Mouse (Mus musculus) layer of hippocampus, adult 18-20 months (tissue): Measurements from ENCODE around the gene Ccdc60. TPM values are rescaled to one million over a fixed set of nuclear protein-coding genes. Genes with fewer than 3 reads are reported as not detected.
"Not testable (repeated sequence)": the region's sequence is repeated elsewhere in the genome, so short reads cannot be mapped to it uniquely, and the experiment has no call there.

ENCODE experiments used
- DNase-seq, 2 experiments: peaks; one replicate each; pipeline ENCODE4 v3.0.0; 2022; ENCODE audit warnings: low spot score in 2 of 2
- long read RNA-seq: library from polyadenylated mRNA; stranded (forward); transcript quantifications from one replicate; pipeline ENCODE4 v2.0.0, GENCODE M21; 2021
- total RNA-seq, 2 experiments: library from RNA; stranded (reverse); gene quantifications; 2 replicates each; pipeline ENCODE4 v1.2.3; 2021

Ccdc60 gene
- under 1 TPM; 0.25 to 0.36 TPM for total RNA-seq
- long read RNA-seq, partial matches to known transcripts = 0 of 2 reads
- long read RNA-seq, other reads (novel, unspliced or antisense) = 2 of 2 reads

GRCm38 (mm10) chr5:116288849-116289570 is at the start of gene Ccdc60:
Gene Ccdc60, minus strand, starts transcription at chr5:116288985.
- no peak for DNase-seq

GRCm38 (mm10) chr5:116336191-116336590 is 47.4 kb upstream of the Ccdc60 start:
- DNase-seq = peak in 1 of 2 experiments; percentile 13

DNA sequence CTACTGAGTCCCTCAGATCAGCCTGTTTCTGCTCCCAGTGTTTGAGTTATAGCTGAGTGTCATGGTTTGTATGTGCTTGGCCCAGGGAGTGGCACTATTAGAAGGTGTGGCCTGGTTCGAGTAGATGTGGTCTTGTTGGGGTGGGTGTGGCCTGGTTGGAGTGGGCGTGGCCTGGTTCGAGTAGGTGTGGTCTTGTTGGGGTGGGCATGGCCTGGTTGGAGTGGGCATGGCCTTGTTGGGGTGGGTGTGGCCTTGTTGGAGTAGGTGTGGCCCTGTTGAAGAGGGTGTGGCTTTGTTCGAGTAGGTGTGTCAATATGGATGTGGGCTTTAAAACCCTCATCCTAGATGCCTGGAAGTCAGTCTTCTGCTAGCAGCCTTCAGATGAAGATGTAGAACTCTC is 40.1 kb upstream of the Ccdc60 start:
- DNase-seq = no peak

GRCm38 (mm10) chr5:116323401-116323800 is 34.6 kb upstream of the Ccdc60 start:
- no peak for DNase-seq

DNA sequence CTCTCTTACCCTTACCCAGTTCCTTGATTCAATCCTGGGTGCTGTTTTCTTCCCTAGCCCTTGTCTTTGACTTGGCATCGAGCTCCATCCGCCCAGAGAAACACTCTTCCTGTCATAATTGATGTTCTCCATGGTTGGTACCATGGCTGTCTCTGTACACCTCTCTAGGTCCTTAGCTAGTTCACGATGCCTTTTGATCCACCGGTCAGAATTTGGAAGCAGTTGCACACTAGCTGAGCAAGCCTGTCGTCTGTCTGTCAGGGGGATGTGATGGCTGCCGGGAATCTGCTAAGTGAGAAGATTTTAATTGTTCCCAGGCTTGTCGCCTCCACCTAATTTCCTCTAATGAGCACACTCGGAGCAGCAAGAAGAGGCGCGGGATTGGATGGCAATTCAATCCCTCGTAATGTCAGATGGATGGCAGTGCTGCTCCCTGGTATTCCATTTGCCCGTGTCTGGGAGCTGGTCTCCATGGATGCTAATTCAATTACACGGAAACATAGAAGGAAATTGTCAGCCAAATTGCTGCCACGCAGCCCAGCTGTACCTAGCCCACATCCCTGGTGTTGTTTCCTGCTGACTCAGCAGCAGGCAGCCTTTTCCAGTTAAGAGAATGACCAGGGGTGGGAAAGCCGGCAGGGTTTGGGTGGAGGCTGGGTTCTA is 33.7 kb upstream of the Ccdc60 start:
- DNase-seq = peak; percentile 78 to 82

- DNase-seq = no peak
These were observed 24.9 kb upstream of the Ccdc60 start for GRCm38 (mm10) chr5:116313711-116314110.

- DNase-seq = peak in 1 of 2 experiments; percentile 18
These were observed 23.4 kb upstream of the Ccdc60 start for GRCm38 (mm10) chr5:116312111-116312737.

DNA sequence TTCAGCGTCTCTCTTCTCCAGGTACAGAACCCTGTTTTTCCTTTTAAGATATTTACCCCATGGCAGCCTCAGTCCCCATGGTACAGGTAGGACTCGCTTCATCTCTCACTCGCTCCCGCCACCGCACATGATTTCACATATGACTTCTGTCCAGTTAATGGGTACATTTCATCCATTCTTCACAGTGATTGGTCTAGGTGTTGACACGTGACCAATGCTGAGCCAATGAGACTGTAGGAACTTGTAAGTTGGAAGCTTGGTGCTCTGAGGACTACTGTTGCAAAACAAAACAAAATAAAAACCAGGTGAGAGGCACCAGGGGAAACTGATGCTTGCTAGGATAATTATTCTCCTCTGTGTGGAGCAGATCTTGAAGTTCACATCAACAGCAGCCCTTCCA is 22.9 kb upstream of the Ccdc60 start:
- no peak for DNase-seq

GRCm38 (mm10) chr5:116309383-116309801 is 20.6 kb upstream of the Ccdc60 start:
- DNase-seq = no peak

- DNase-seq = no peak
These were observed 16.8 kb upstream of the Ccdc60 start for GRCm38 (mm10) chr5:116305557-116305956.

GRCm38 (mm10) chr5:116305146-116305545 is 16.4 kb upstream of the Ccdc60 start:
- DNase-seq = not testable (repeated sequence)

GRCm38 (mm10) chr5:116300984-116301383 is 12.2 kb upstream of the Ccdc60 start:
- no peak for DNase-seq

DNA sequence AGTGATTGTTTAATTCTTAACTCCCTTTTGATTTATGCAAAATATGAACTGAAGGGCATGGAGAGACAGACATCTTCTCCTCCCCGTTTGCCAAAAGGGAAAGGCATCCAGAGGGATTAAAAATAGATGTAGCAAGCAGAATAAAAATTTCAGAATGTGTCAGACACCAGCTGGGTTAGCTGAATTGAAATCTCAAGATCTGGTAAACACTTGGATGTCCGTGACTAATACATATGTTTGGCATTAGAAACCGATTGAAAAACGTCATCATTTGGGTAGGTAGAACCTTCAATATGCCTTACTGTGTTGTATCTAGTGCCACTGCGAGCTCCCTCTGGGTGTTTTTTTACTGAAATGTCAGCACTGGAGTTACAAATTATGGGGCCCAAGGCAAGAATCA is 4.7 kb upstream of the Ccdc60 start:
- DNase-seq = no peak

- DNase-seq = no peak
These were observed 1.8 kb upstream of the Ccdc60 start for GRCm38 (mm10) chr5:116290584-116290983.

- no peak for DNase-seq
These were observed 1.1 kb upstream of the Ccdc60 start for GRCm38 (mm10) chr5:116289897-116290296.

- DNase-seq = no peak
These were observed 602 bp downstream of the Ccdc60 start for GRCm38 (mm10) chr5:116288183-116288582.

DNA sequence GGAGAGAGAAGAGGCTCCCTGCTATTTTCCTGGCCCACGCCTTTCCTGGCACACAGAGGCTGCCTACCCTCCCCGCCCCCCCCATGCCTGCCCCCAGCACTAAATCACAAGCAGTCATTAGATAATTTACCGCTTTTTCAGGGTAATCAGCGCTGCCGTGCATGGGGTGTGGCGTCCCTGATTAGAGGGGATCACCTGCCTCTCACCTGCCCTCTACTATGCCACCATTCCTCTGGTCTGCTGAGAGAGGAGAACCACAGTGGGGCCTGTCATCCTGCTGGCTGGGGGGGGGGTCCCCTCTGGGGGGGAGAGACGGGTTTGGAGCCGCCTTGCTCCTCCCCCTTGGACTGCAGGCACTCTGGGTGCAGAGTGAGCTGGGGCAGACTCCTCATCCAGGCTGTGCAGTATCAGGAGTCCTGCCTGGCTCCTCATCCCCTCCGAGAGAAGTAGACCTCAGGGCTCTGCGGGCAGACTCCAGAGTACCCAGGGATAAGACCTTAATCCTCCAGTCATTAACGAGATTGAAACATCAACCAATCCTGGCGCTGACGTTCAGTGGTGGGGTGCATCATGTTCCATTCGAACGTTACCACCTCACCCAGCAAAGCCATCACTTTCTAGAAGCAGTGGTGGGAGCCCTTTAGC is 3.1 kb downstream of the Ccdc60 start:
- DNase-seq = no peak

- DNase-seq = no peak
These were observed 8.3 kb downstream of the Ccdc60 start for GRCm38 (mm10) chr5:116280518-116280917.

GRCm38 (mm10) chr5:116278436-116278918 is 10.3 kb downstream of the Ccdc60 start:
- peak in 1 of 2 experiments; percentile 34 for DNase-seq

DNA sequence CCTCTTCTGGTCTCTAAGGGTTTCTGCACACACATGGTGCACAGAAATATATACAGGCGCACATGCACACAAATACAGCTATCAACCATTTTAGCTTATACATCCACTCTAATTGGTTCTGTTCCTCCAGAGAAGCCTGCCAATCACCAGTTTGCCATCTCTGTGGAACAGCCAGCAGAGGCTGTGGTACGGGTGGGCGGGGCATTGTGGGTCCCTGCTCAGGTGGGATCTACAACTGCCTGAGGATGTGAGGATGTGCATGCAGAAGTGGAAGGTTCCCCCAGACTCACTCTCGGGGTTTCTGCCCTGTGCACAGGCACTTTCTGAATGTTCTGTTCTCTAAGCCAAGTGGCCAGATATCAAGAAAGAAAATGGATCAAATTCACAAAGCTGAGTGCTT is 10.8 kb downstream of the Ccdc60 start:
- no peak for DNase-seq

DNA sequence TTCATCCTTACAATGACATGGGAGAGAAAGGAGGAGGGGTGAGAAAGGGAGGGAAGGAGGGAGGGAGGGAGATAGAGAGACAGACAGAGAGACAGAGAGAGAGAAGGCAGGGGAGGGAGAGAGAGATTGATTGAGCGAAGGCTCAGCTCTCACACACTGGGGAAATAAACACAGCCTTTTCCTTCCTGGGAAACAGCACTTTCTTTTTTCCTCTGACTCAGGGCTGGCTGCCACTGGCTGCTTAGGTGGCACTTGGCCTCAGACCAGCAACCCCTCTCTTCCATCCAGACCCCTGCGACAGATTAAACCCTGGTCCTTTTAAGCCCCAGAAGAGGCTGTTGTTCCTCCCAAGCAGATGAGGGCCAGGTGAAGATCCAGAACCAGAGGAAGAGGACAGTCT is 14.0 kb downstream of the Ccdc60 start:
- no peak for DNase-seq
